Mouse (Mus musculus): ENCODE results near the gene Ing3. TPM values are rescaled to one million over a fixed set of nuclear protein-coding genes. Genes with fewer than 3 reads are reported as not detected.
A peak's percentile ranks its signal among the peaks of the same experiment; 100 is the strongest.

Gene Ing3
- 6.9 TPM in 1 of 2 replicates, not detected in the other for polyA plus RNA-seq (2012; ENCODE audit: insufficient read depth, low replicate concordance)

- peaks cover 26% of the 10 kb centered on the region for H3K36me3 ChIP-seq (replicated peaks; ENCODE audit: low read length)
- H3K27me3 ChIP-seq (replicated peaks), result peaks cover 4% of the 10 kb centered on the region
- H3K9me3 ChIP-seq, result peaks cover 4% of the 10 kb centered on the region
- peaks cover 16% of the 10 kb centered on the region for H3K4me1 ChIP-seq
- no peak for TF ChIP-seq GATA1 (IDR thresholded peaks at IDR 0.05; ENCODE audit: borderline replicate concordance, low read length)
- no peak for TF ChIP-seq FLI1 (IDR thresholded peaks at IDR 0.05; ENCODE audit: low read length)
- peak within 1 kb of the TSS; percentile 97 for H3K4me3 ChIP-seq (replicated peaks)
Measured at GRCm38 (mm10) chr6:21949226-21949731, at the start of gene Ing3. Ing3 (plus strand) TSS chr6:21949571.

DNA sequence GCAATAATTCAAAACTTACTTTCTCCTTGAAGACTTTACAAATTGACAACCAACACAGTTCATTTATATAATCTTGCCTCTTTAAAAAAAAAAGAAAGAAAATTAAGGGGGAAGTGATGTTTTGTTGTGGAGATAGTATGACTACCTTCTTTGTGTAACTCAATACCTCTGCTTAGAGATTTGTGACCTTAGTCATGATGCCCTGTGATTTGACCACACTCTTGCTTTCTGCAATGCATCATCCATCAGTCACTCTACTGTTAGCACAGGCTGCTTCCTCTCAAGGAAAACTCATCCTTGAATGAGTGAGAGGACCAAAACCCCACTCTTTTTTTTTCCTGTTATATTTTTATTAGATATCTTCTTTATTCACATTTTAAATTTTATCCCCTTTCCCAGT, 39.7 kb upstream of the Ing3 start:
- TF ChIP-seq GATA1 (IDR thresholded peaks at IDR 0.05; ENCODE audit: borderline replicate concordance, low read length), result no peak
- TF ChIP-seq FLI1 (IDR thresholded peaks at IDR 0.05; ENCODE audit: low read length), result no peak
- no peak overlapping the region for H3K4me3 ChIP-seq (replicated peaks)
- no peaks in the 10 kb centered on the region for H3K9me3 ChIP-seq
- H3K27me3 ChIP-seq (replicated peaks), result no peaks in the 10 kb centered on the region
- H3K36me3 ChIP-seq (replicated peaks; ENCODE audit: low read length), result no peaks in the 10 kb centered on the region
- no peaks in the 10 kb centered on the region for H3K4me1 ChIP-seq

GRCm38 (mm10) chr6:21910804-21911203, 38.6 kb upstream of the Ing3 start:
- Histone ChIP-seq H3K27me3 (replicated peaks) (no peaks in the 10 kb centered on the region), H3K9me3 (no peaks in the 10 kb centered on the region), H3K4me1 (no peaks in the 10 kb centered on the region), H3K4me3 (replicated peaks) (no peak overlapping the region), H3K36me3 (replicated peaks; ENCODE audit: low read length) (no peaks in the 10 kb centered on the region)
- TF ChIP-seq FLI1 (IDR thresholded peaks at IDR 0.05; ENCODE audit: low read length) (no peak), GATA1 (IDR thresholded peaks at IDR 0.05; ENCODE audit: borderline replicate concordance, low read length) (no peak)

DNA sequence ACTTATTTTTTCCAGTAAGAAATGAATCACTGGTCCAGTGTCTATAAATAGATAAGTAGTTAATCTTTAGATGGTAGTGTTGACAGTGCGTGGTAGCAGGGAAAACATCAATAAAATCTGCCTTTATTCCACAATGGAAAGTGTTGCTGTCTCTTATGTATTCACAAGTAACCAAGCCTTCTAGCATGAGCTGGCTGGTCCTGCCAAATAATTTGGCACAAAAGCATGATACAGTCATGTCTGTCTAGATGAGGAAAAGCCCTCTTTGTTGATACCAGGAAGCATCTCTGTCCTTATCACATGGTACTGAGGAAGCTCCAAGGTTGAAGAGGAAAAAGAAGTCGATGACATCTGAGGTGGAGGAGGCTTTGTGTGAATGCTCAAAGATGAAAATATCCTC, 32.8 kb upstream of the Ing3 start:
- no peaks in the 10 kb centered on the region for H3K36me3 ChIP-seq (replicated peaks; ENCODE audit: low read length)

GRCm38 (mm10) chr6:21924150-21924549, 25.2 kb upstream of the Ing3 start:
- Histone ChIP-seq H3K36me3 (replicated peaks; ENCODE audit: low read length) (no peaks in the 10 kb centered on the region), H3K4me1 (no peaks in the 10 kb centered on the region), H3K27me3 (replicated peaks) (no peaks in the 10 kb centered on the region), H3K9me3 (no peaks in the 10 kb centered on the region), H3K4me3 (replicated peaks) (no peak overlapping the region)
- TF ChIP-seq FLI1 (IDR thresholded peaks at IDR 0.05; ENCODE audit: low read length), result no peak
- TF ChIP-seq GATA1 (IDR thresholded peaks at IDR 0.05; ENCODE audit: borderline replicate concordance, low read length), result no peak

More for the DNA sequence above, 32.8 kb upstream of the Ing3 start:
- Histone ChIP-seq H3K27me3 (replicated peaks) (no peaks in the 10 kb centered on the region), H3K4me3 (replicated peaks) (no peak overlapping the region), H3K9me3 (no peaks in the 10 kb centered on the region), H3K4me1 (no peaks in the 10 kb centered on the region)
- TF ChIP-seq GATA1 (IDR thresholded peaks at IDR 0.05; ENCODE audit: borderline replicate concordance, low read length), result no peak
- TF ChIP-seq FLI1 (IDR thresholded peaks at IDR 0.05; ENCODE audit: low read length), result no peak

GRCm38 (mm10) chr6:21937981-21938635, 11.3 kb upstream of the Ing3 start:
- TF ChIP-seq FLI1 (IDR thresholded peaks at IDR 0.05; ENCODE audit: low read length) (no peak), GATA1 (IDR thresholded peaks at IDR 0.05; ENCODE audit: borderline replicate concordance, low read length) (no peak)
- no peaks in the 10 kb centered on the region for H3K36me3 ChIP-seq (replicated peaks; ENCODE audit: low read length)
- no peaks in the 10 kb centered on the region for H3K4me1 ChIP-seq
- no peaks in the 10 kb centered on the region for H3K27me3 ChIP-seq (replicated peaks)
- H3K4me3 ChIP-seq (replicated peaks), result no peak overlapping the region
- H3K9me3 ChIP-seq, result 0 out of 2 replicates have a peak, but pooled peaks cover 3% of the 10 kb centered on the region

- TF ChIP-seq GATA1 (IDR thresholded peaks at IDR 0.05; ENCODE audit: borderline replicate concordance, low read length), result no peak
- no peak for TF ChIP-seq FLI1 (IDR thresholded peaks at IDR 0.05; ENCODE audit: low read length)
- H3K36me3 ChIP-seq (replicated peaks; ENCODE audit: low read length), result peaks cover 26% of the 10 kb centered on the region
- H3K27me3 ChIP-seq (replicated peaks), result peaks cover 4% of the 10 kb centered on the region
- H3K9me3 ChIP-seq, result peaks cover 4% of the 10 kb centered on the region
- H3K4me3 ChIP-seq (replicated peaks), result peak overlapping the region; percentile 97
- peaks cover 22% of the 10 kb centered on the region for H3K4me1 ChIP-seq
Measured at GRCm38 (mm10) chr6:21949771-21950448, 539 bp downstream of the Ing3 start.

DNA sequence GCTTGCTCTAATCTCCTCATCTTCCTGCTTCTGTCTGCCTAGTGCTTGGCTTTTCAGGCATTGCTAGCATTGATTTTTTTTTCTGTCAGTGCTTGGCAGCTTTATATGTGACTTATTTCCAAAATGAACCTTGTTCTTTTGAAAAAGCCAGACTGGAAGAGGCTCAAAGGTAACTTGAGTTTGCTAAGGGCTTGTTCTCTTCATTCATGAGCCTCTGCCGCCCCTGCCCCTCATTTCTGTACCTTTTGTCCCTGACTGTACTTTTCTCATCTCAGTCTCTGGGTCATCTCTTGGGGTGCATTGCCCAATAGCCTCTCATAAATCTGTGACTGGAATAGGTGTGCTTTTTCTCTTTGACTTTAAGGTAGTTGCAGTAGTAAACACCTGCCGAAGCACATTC, 1.3 kb downstream of the Ing3 start:
- Histone ChIP-seq H3K36me3 (replicated peaks; ENCODE audit: low read length) (peaks cover 26% of the 10 kb centered on the region), H3K27me3 (replicated peaks) (peaks cover 4% of the 10 kb centered on the region), H3K4me1 (peaks cover 29% of the 10 kb centered on the region), H3K4me3 (replicated peaks) (peak overlapping the region; percentile 97), H3K9me3 (no peaks in the 10 kb centered on the region)
- TF ChIP-seq FLI1 (IDR thresholded peaks at IDR 0.05; ENCODE audit: low read length), result no peak
- TF ChIP-seq GATA1 (IDR thresholded peaks at IDR 0.05; ENCODE audit: borderline replicate concordance, low read length), result no peak

GRCm38 (mm10) chr6:21955468-21955867, 6.1 kb downstream of the Ing3 start:
- peak overlapping the region; percentile 86 for H3K4me3 ChIP-seq (replicated peaks)
- H3K9me3 ChIP-seq, result no peaks in the 10 kb centered on the region
- peaks cover 59% of the 10 kb centered on the region for H3K4me1 ChIP-seq
- TF ChIP-seq FLI1 (IDR thresholded peaks at IDR 0.05; ENCODE audit: low read length) (no peak), GATA1 (IDR thresholded peaks at IDR 0.05; ENCODE audit: borderline replicate concordance, low read length) (no peak)
- no peaks in the 10 kb centered on the region for H3K27me3 ChIP-seq (replicated peaks)
- peaks cover 54% of the 10 kb centered on the region for H3K36me3 ChIP-seq (replicated peaks; ENCODE audit: low read length)

- no peak for TF ChIP-seq GATA1 (IDR thresholded peaks at IDR 0.05; ENCODE audit: borderline replicate concordance, low read length)
- TF ChIP-seq FLI1 (IDR thresholded peaks at IDR 0.05; ENCODE audit: low read length), result no peak
- no peaks in the 10 kb centered on the region; the same call in 1 of the 2 replicates for H3K9me3 ChIP-seq
- H3K27me3 ChIP-seq (replicated peaks), result no peaks in the 10 kb centered on the region
- peaks cover 49% of the 10 kb centered on the region for H3K36me3 ChIP-seq (replicated peaks; ENCODE audit: low read length)
- no peak overlapping the region for H3K4me3 ChIP-seq (replicated peaks)
- peaks cover 64% of the 10 kb centered on the region for H3K4me1 ChIP-seq
Measured at GRCm38 (mm10) chr6:21958922-21959321, 9.6 kb downstream of the Ing3 start.

Data from megakaryocyte, embryonic 14.5 days (primary cell).